Mouse (Mus musculus): Measurements from ENCODE around the gene Acsm4. TPM values are rescaled to one million over a fixed set of nuclear protein-coding genes. Genes with fewer than 3 reads are reported as not detected.

The Acsm4 gene
- total and polyA plus RNA-seq, 3 experiments: not detected

DNA sequence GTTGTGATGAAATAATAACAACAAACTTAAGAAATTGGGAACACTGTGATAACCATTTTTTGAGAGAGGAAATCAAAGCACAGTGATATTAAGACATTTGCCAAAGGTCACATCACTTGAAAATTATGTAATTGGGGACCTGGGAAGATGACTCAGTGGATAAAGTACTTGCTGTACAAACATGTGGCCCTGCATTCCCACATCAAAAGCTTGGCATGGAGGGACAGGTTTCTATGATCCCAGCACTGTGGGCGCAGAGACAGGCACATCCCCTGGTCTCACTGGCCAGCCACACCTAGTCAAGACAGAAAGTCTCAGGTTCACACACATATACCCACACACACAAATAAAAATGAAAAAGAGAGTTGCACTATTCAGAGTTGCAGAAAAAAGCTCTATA lies 5.1 kb downstream of the Acsm4 start:
- no peaks in the 10 kb centered on the region for H3K9me3 ChIP-seq (replicated peaks; ENCODE audit: insufficient read depth, low read length)
- DNase-seq (ENCODE audit: low read depth, low spot score): no peak
- H3K4me3 ChIP-seq (ENCODE audit: control insufficient read depth in 1 of 2, insufficient read depth in 1 of 2, low read depth in 2 of 2, low read length in 2 of 2): no peak overlapping the region
- H3K36me3 ChIP-seq (ENCODE audit: control insufficient read depth in 1 of 2, insufficient read depth in 2 of 2, low read length in 2 of 2): no peaks in the 10 kb centered on the region
- H3K27ac ChIP-seq (ENCODE audit: control insufficient read depth, low read depth, low read length): no peak overlapping the region
- no peaks in the 10 kb centered on the region for H3K79me2 ChIP-seq (ENCODE audit: control insufficient read depth, insufficient read depth, low read length, poor library complexity)
- H3K27me3 ChIP-seq (ENCODE audit: control insufficient read depth in 1 of 2, insufficient read depth in 2 of 2, low read length in 2 of 2): peaks cover 0 to 2% of the 10 kb centered on the region in 2 experiments; a peak in 2 of 4 replicates
- H3K9ac ChIP-seq (ENCODE audit: control insufficient read depth, low read depth, low read length, poor library complexity, severe bottlenecking): no peak overlapping the region
- TF ChIP-seq ZNF384 (IDR thresholded peaks at IDR 0.05; ENCODE audit: low read depth, low read length): no peak
- TF ChIP-seq TAL1 (IDR thresholded peaks at IDR 0.05; ENCODE audit: low read length): no peak
- TF ChIP-seq CHD1 (IDR thresholded peaks at IDR 0.05; ENCODE audit: low read depth, low read length): no peak
- no peak for TF ChIP-seq MYC (IDR thresholded peaks at IDR 0.05; ENCODE audit: low read depth, low read length)
- no peak for TF ChIP-seq TCF12 (IDR thresholded peaks at IDR 0.05; ENCODE audit: low read depth, low read length)
- no peak for TF ChIP-seq MAX (IDR thresholded peaks at IDR 0.05; ENCODE audit: low read length)
- TF ChIP-seq POLR2AphosphoS2 (IDR thresholded peaks at IDR 0.05; ENCODE audit: low read length): no peak
- no peak for TF ChIP-seq JUND (IDR thresholded peaks at IDR 0.05; ENCODE audit: low read depth, low read length)
- no peak for TF ChIP-seq RAD21 (IDR thresholded peaks at IDR 0.05; ENCODE audit: low read depth, low read length)
- no peak for TF ChIP-seq MAFK (IDR thresholded peaks at IDR 0.05; ENCODE audit: borderline replicate concordance, low read depth, low read length)
- TF ChIP-seq SMC3 (IDR thresholded peaks at IDR 0.05; ENCODE audit: low read depth, low read length): no peak
- TF ChIP-seq UBTF (IDR thresholded peaks at IDR 0.05; ENCODE audit: borderline replicate concordance, insufficient read depth, low read depth, low read length): no peak
- no peak for TF ChIP-seq USF1 (IDR thresholded peaks at IDR 0.05; ENCODE audit: low read depth, low read length)
- TF ChIP-seq NRF1 (IDR thresholded peaks at IDR 0.05; ENCODE audit: insufficient read depth, low read depth, low read length, poor library complexity, severe bottlenecking): no peak
- no peaks in the 10 kb centered on the region for H3K4me1 ChIP-seq (ENCODE audit: control insufficient read depth in 1 of 2, insufficient read depth in 2 of 2, low read length in 2 of 2)

GRCm38 (mm10) chr7:119714111-119714510 lies 24.3 kb downstream of the Acsm4 start:
- H3K36me3 ChIP-seq (ENCODE audit: control insufficient read depth in 1 of 2, insufficient read depth in 2 of 2, low read length in 2 of 2): peaks cover under 1 to 20% of the 10 kb centered on the region in 2 experiments; a peak in 2 of 4 replicates
- H3K27ac ChIP-seq (ENCODE audit: control insufficient read depth, low read depth, low read length): no peak overlapping the region
- no peak for DNase-seq (ENCODE audit: low read depth, low spot score)
- no peaks in the 10 kb centered on the region for H3K4me1 ChIP-seq (ENCODE audit: control insufficient read depth in 1 of 2, insufficient read depth in 2 of 2, low read length in 2 of 2)
- TF ChIP-seq ZC3H11A (IDR thresholded peaks at IDR 0.05; ENCODE audit: low read depth, low read length) (no peak), POLR2AphosphoS2 (IDR thresholded peaks at IDR 0.05; ENCODE audit: low read length) (peak; percentile 79; the same call in 1 of the 2 replicates)
- H3K27me3 ChIP-seq (ENCODE audit: control insufficient read depth in 1 of 2, insufficient read depth in 2 of 2, low read length in 2 of 2): no peaks in the 10 kb centered on the region
- no peak overlapping the region for H3K4me3 ChIP-seq (ENCODE audit: control insufficient read depth in 1 of 2, insufficient read depth in 1 of 2, low read depth in 2 of 2, low read length in 2 of 2)
- no peak overlapping the region for H3K9ac ChIP-seq (ENCODE audit: control insufficient read depth, low read depth, low read length, poor library complexity, severe bottlenecking)
- no peaks in the 10 kb centered on the region for H3K79me2 ChIP-seq (ENCODE audit: control insufficient read depth, insufficient read depth, low read length, poor library complexity)
- H3K9me3 ChIP-seq (replicated peaks; ENCODE audit: insufficient read depth, low read length): no peaks in the 10 kb centered on the region
